Mouse (Mus musculus) megakaryocyte, embryonic 14.5 days (primary cell): ENCODE results near the gene Ager.

Experiments
- FLI1 ChIP-seq: IDR thresholded peaks from 2 replicates; pipeline ENCODE4 v1.6.1; 2012; ENCODE audit warnings: low read length, inconsistent platforms, mixed read lengths
- GATA1 ChIP-seq: IDR thresholded peaks from 3 replicates; pipeline ENCODE4 v1.6.1; 2012; ENCODE audit warnings: mixed read lengths, low read length, inconsistent platforms, borderline replicate concordance

- TF ChIP-seq GATA1 (no peak), FLI1 (no peak)
Measured at GRCm38 (mm10) chr17:34560438-34560837, 37.2 kb upstream of the Ager start.
